Mouse (Mus musculus) cortical plate, adult 2 months (tissue): Measurements from ENCODE around the gene Camta1.

Experiments
- CTCF ChIP-seq: fragments of 200-500 bp; IDR thresholded peaks from 2 replicates; pipeline ENCODE4 v1.5.1; 2011; ENCODE audit warnings: mild to moderate bottlenecking, control low read depth, low read length; ENCODE audit not compliant: insufficient read depth; ENCODE audit errors: extremely low read depth
- POLR2A ChIP-seq: fragments of 200-500 bp; IDR thresholded peaks from 2 replicates; pipeline ENCODE4 v1.6.1; 2011; ENCODE audit warnings: mild to moderate bottlenecking, low read length, control low read depth; ENCODE audit not compliant: insufficient read depth; ENCODE audit errors: extremely low read depth

DNA sequence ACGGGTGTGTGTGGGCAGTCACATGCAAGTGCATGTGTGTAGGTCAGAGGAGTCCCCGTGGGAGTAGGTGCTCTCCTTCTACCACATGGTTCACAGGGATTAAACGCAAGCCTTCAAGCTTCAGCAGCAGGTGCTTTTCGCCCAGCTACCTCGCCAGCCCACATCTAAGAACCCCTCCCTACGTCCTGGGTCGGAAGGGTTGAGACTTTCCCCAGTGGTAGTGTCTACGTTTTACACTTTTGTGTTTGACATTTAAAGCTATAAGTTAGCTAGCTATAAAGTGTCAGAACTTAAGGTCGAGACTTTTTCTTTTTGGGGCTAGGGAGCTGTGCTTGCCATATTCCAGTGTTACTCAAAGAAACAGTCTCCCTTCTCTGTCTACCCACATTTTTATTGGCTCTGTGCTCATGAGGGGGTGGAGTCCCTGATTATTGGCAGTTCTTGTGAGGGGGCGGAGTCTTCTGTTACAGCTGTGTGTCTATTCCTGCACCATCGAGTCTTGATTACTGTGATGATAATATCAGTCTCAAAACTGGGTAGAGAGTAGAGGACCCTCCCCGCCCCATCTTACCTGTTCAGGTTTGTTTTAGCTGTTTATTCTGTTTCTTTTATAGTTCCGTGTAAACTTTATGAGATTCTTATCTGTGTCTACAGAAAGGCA is 921.6 kb downstream of the Camta1 start:
- TF ChIP-seq CTCF (no peak), POLR2A (no peak)
